Mouse (Mus musculus) ES-Bruce4 (cell line): ENCODE data around the gene Pcx.

Source experiments
- CTCF ChIP-seq: IDR thresholded peaks from one replicate; pipeline ENCODE4 v1.8.1; 2011; ENCODE audit warnings: low read depth, low read length
- EP300 ChIP-seq: IDR thresholded peaks from 2 replicates; pipeline ENCODE4 v1.6.1; 2011; ENCODE audit warnings: low read depth, low read length; ENCODE audit not compliant: insufficient read depth
- POLR2A ChIP-seq: IDR thresholded peaks from one replicate; pipeline ENCODE4 v1.8.1; 2011; ENCODE audit warnings: low read length; ENCODE audit not compliant: insufficient read depth

DNA sequence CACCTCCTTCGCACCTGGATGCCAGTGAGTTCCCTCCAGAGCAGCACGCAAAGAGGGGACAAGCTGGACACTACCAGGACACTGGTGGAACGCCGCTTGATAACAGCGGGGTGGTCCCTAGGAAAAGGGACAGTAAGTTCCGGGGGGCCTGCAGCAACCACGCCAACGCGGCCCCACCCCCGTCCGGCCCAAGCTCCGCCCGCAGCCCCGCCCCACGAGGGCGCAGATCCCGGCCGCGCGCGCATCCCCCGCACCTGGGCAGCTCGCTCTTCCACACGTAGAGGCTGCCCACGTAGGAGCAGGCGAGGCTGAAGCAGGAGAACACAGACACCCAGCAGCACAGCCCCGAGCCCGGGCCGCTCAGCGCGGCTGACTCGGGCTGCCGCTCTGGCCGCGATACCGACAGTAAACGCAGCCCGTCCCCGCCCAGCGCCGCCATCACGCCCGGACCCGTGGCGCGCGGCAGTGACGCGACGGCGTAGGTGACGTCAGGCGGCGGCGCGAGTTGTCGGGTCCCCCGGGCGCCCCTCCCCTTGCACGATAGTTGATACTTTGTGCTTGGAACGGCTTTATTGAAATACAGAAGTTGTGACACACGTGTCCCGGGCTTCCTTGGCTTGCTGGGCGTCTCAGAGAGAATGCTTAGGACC is 115.0 kb downstream of the Pcx start, which contains the start of gene Rce1:
- TF ChIP-seq POLR2A (no peak), CTCF (no peak), EP300 (no peak)
